Mouse (Mus musculus): ENCODE results near the gene Mef2d.

GRCm38 (mm10) chr3:88154236-88154635 is 12.1 kb downstream of the Mef2d start:
- no peak for TF ChIP-seq CTCF (IDR thresholded peaks at IDR 0.05; ENCODE audit: borderline replicate concordance, control insufficient read depth, extremely low read depth, insufficient read depth, low read length, poor library complexity)
- TF ChIP-seq POLR2A (IDR thresholded peaks at IDR 0.05; ENCODE audit: control insufficient read depth, extremely low read depth, insufficient read depth, low read length, poor library complexity), result no peak

Measured in thymus, adult 2 months (tissue).